Mouse (Mus musculus) central nervous system, embryonic 11.5 days (tissue): ENCODE results near the gene Gm9611. TPM values are rescaled to one million over a fixed set of nuclear protein-coding genes. Genes with fewer than 3 reads are reported as not detected.

Source experiments
- polyA plus RNA-seq: library from polyadenylated mRNA; depleted of rRNA; stranded (reverse); fragments of >200 nt; gene quantifications from 2 replicates; pipeline ENCODE4 v1.2.3, GENCODE M21; 2012; rRNA removed

Gene Gm9611
- polyA plus RNA-seq, result not detected in 2 replicates

GRCm38 (mm10) chr14:42297258-42297657, at the start of gene Gm9611:
Gm9611 (minus strand) TSS chr14:42297358.

DNA sequence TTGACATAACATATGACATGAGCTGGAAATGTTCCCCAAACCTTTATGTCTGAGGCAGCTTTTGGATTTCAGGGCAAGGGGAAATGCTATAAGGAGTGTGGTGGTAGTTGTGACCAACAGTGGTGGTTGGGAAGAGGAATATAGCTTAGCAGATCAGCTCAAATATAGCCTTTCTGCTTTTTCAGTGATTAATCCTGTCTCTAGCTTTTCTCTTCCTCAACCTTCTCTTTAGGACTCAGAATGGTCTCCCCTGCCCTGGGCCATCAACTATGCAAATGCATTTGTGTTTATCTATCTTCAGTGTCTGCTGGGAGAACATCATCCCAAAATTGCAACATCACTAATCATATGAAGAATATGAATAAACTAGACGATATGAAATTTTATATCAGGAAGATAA, 12.8 kb upstream of the Gm9611 start, which contains the start of gene Gm7995:
TSS of gene Gm7995 (plus strand) at position 301 of the 400 bp plus-strand sequence.

DNA sequence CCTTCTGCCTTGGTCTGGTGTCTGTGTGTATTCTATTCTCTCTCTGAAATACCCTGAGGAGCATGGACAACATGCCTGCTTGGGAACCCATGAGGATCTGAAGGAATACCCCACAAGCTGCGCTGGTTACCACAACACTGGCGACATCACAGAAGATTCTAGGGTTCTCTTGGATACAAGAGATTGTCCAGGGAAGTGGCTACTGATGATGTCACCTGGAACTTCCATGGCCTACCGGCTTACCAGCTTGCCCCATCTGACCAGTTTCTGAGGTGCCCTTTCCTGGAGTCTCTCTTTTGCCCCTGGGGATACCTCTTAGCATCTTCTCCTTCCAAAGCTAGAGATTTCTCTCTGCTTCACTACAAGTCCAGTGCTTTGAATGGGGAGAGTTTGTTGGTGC, 37.2 kb downstream of the Gm9611 start, which contains the start of gene Gm17026:
TSS of gene Gm17026 (minus strand) at position 101 of the 400 bp plus-strand sequence.

Other genes with a start within 250 kb of the Gm9611 start
- gene Gm7951, start 180.0 kb downstream of the Gm9611 start, polyA plus RNA-seq, result not detected in 2 replicates
- gene Gm17027, start 134.7 kb downstream of the Gm9611 start, polyA plus RNA-seq, result not detected in 2 replicates
- gene Gm3573, start 106.6 kb downstream of the Gm9611 start, polyA plus RNA-seq, result not detected in 2 replicates
- gene Gm17026, start 37.3 kb downstream of the Gm9611 start, polyA plus RNA-seq, result not detected in 2 replicates
- not detected in 2 replicates for gene Gm7995, start 12.9 kb upstream of the Gm9611 start, polyA plus RNA-seq
- not detected in 2 replicates for gene Gm8005, start 142.3 kb upstream of the Gm9611 start, polyA plus RNA-seq
- gene Gm8011, start 166.5 kb upstream of the Gm9611 start, polyA plus RNA-seq, result not detected in 2 replicates
- gene Gm8020, start 205.0 kb upstream of the Gm9611 start, polyA plus RNA-seq, result not detected in 2 replicates
- not detected in 2 replicates for gene Gm8024, start 226.9 kb upstream of the Gm9611 start, polyA plus RNA-seq